Mouse (Mus musculus): ENCODE measurements around the gene Wfdc6a. TPM values are rescaled to one million over a fixed set of nuclear protein-coding genes. Genes with fewer than 3 reads are reported as not detected.

Wfdc6a gene
- polyA plus RNA-seq (2014; fragmentation: Illumina TruSeq; extraction: RNeasy Lipid Tissue Mini Kit (QIAGEN cat#74804); ENCODE audit: low read depth, low replicate concordance) = not detected

DNA sequence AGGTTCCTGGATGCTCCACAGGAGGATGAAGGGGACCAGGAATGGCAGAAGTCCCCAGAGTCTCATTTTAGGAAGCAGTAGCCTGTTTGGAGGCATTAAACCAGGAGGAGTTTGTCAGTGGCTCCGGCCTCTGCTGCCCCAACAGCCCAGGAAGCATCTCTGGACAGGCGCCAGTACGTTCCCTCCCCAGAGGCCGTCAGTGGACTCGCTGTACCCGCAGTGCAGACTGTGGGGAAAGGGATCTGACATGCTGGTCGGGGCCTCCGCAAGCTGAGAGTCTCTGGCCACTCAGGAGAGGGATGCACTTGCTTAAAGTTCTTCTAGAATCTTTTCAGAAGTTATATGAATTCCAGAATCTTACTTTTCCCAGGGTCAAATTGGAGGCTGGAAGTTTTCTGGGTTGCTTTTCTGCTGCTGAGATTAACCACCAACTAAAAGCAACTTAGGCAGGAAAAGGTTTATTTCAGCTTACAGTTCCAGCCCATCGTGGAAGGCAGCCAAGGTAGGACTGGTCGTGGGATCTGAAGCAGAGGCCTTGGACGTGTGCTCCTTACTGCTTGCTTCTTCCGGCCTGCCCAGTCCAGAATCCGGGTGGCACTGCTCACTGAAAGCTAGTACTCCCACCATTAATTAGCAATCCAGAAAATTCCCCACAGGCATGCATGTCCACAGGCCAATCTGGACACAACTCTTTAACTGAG lies at the start of gene Wfdc6a:
Gene Wfdc6a (minus strand): TSS at position 423 of the 701 bp plus-strand sequence.

DNA sequence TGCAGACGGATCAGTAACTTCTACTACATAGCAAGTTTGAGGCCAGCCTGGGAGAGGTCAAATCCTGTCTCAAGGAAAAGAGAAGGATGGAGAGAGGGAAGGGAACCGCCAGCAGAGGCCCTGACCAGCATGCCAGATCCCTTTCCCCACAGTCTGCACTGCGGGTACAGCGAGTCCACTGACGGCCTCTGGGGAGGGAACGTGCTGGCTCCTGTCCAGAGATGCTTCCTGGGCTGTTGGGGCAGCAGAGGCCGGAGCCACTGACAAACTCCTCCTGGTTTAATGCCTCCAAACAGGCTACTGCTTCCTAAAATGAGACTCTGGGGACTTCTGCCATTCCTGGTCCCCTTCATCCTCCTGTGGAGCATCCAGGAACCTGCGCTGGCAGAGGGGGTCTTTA lies 28.2 kb upstream of the Wfdc6a start, which contains the start of the genes Wfdc6b and Wfdc8:
Gene Wfdc6b (plus strand): TSS at position 52 of the 400 bp plus-strand sequence.
Gene Wfdc8 (minus strand): TSS at position 156 of the 400 bp plus-strand sequence.

DNA sequence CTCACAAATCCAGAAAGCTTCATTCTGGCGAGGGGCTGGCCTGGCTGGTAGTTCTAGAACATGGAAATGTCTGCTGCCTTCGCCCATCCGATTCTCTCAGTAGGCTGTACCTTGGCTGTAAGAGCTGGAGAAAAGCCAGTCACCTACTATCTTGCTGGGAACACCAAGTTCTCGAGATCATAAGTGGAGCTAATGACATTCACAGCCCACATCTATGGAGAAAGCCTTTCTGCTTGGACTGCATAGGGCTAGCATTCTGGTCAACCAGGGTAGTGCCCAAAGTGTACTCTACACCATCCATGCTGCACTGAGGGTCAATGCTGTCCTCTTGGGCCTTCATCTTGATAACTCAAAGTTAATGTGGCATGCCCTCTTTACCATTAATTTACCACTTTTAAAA lies 8.2 kb upstream of the Wfdc6a start, which contains the start of gene Eppin:
Gene Eppin (minus strand): TSS at position 101 of the 400 bp plus-strand sequence.

DNA sequence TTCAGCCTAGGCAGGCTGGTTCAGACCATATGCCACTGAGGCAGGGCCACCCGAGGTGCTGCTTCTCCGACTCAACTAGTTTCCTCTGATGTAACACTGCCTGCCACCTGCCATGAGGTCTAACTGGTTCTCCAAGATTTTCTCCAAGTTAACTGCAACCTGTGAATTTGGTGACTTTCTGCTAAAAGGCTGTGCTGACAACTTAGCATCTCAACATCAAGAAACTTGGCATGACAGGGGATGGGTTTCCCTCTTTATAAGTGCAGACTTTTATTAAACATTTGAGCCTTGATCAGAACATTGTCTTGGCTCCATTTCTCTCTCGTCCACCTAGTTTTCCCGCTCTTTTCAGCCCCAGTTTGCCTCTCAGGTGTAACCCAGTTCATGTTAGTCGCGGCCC lies 11.9 kb downstream of the Wfdc6a start, which contains the start of gene Spint3:
Gene Spint3 (minus strand): TSS at position 101 of the 400 bp plus-strand sequence.

DNA sequence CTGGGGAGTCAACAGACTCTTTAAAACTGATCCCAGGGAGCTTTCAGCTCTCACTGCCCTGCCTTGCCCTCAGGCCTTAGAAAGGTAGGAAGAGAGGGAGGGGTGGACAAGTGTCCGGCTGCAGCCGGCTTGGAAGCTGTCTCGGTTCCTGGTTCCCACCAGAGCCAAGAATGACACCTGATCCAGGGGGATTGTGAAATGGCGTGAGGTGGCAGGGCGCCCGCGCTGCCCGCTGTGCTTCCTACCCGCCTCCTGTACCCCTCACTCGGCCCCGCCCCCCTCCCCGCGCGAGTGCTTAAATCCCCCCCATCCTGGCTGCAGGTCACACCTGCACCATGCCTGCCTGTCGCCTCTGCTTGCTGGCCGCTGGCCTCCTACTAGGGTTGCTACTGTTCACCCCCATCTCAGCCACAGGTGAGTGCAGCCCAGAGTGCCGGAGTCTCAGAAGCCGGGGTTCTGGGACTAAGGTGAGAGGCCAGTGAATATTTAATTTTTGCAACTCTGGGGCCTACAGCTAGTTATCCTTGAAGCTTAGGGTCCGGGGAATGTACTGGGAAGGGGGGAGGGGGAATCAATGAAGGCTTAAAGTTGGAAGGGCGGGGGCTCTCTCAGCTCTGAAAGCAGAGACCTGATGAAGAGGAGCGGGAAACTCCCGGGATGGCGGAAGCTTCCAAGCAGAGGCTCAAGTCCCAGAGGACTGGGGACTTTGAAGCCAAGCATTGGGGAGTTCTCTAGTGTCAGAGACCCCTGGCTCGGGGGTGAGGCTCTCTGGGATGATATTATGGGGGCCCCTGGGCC lies 22.7 kb downstream of the Wfdc6a start, which contains the start of gene Wfdc2:
Gene Wfdc2 (plus strand): TSS at position 23 of the 798 bp plus-strand sequence.

Other genes starting within 250 kb of the Wfdc6a start
- not detected for gene Slpi, start 196.4 kb downstream of the Wfdc6a start, polyA plus RNA-seq (2014; fragmentation: Illumina TruSeq; extraction: RNeasy Lipid Tissue Mini Kit (QIAGEN cat#74804); ENCODE audit: low read depth, low replicate concordance)
- gene Rbpjl, start 182.3 kb downstream of the Wfdc6a start, polyA plus RNA-seq (2014; fragmentation: Illumina TruSeq; extraction: RNeasy Lipid Tissue Mini Kit (QIAGEN cat#74804); ENCODE audit: low read depth, low replicate concordance) = not detected
- gene Matn4, start 180.3 kb downstream of the Wfdc6a start, polyA plus RNA-seq (2014; fragmentation: Illumina TruSeq; extraction: RNeasy Lipid Tissue Mini Kit (QIAGEN cat#74804); ENCODE audit: low read depth, low replicate concordance) = 0.85 TPM
- gene Sdc4, start 141.6 kb downstream of the Wfdc6a start, polyA plus RNA-seq (2014; fragmentation: Illumina TruSeq; extraction: RNeasy Lipid Tissue Mini Kit (QIAGEN cat#74804); ENCODE audit: low read depth, low replicate concordance) = 255 TPM
- gene Sys1, start 128.5 kb downstream of the Wfdc6a start, polyA plus RNA-seq (2014; fragmentation: Illumina TruSeq; extraction: RNeasy Lipid Tissue Mini Kit (QIAGEN cat#74804); ENCODE audit: low read depth, low replicate concordance) = 10.1 TPM
- gene Gm20458, start 124.5 kb downstream of the Wfdc6a start, polyA plus RNA-seq (2014; fragmentation: Illumina TruSeq; extraction: RNeasy Lipid Tissue Mini Kit (QIAGEN cat#74804); ENCODE audit: low read depth, low replicate concordance) = not detected
- gene Trp53tg5, start 111.7 kb downstream of the Wfdc6a start, polyA plus RNA-seq (2014; fragmentation: Illumina TruSeq; extraction: RNeasy Lipid Tissue Mini Kit (QIAGEN cat#74804); ENCODE audit: low read depth, low replicate concordance) = not detected
- gene Dbndd2, start 99.3 kb downstream of the Wfdc6a start, polyA plus RNA-seq (2014; fragmentation: Illumina TruSeq; extraction: RNeasy Lipid Tissue Mini Kit (QIAGEN cat#74804); ENCODE audit: low read depth, low replicate concordance) = 6.6 TPM
- 8.1 TPM for gene Pigt, start 87.9 kb downstream of the Wfdc6a start, polyA plus RNA-seq (2014; fragmentation: Illumina TruSeq; extraction: RNeasy Lipid Tissue Mini Kit (QIAGEN cat#74804); ENCODE audit: low read depth, low replicate concordance)
- gene Wfdc2, start 23.0 kb downstream of the Wfdc6a start, polyA plus RNA-seq (2014; fragmentation: Illumina TruSeq; extraction: RNeasy Lipid Tissue Mini Kit (QIAGEN cat#74804); ENCODE audit: low read depth, low replicate concordance) = 30.2 TPM
- gene Spint3, start 12.0 kb downstream of the Wfdc6a start, polyA plus RNA-seq (2014; fragmentation: Illumina TruSeq; extraction: RNeasy Lipid Tissue Mini Kit (QIAGEN cat#74804); ENCODE audit: low read depth, low replicate concordance) = not detected
- gene Eppin, start 8.1 kb upstream of the Wfdc6a start, polyA plus RNA-seq (2014; fragmentation: Illumina TruSeq; extraction: RNeasy Lipid Tissue Mini Kit (QIAGEN cat#74804); ENCODE audit: low read depth, low replicate concordance) = not detected
- not detected for gene Wfdc6b, start 28.1 kb upstream of the Wfdc6a start, polyA plus RNA-seq (2014; fragmentation: Illumina TruSeq; extraction: RNeasy Lipid Tissue Mini Kit (QIAGEN cat#74804); ENCODE audit: low read depth, low replicate concordance)
- 0.50 TPM for gene Wfdc8, start 28.2 kb upstream of the Wfdc6a start, polyA plus RNA-seq (2014; fragmentation: Illumina TruSeq; extraction: RNeasy Lipid Tissue Mini Kit (QIAGEN cat#74804); ENCODE audit: low read depth, low replicate concordance)
- gene Wfdc16, start 53.3 kb upstream of the Wfdc6a start, polyA plus RNA-seq (2014; fragmentation: Illumina TruSeq; extraction: RNeasy Lipid Tissue Mini Kit (QIAGEN cat#74804); ENCODE audit: low read depth, low replicate concordance) = not detected
- not detected for gene Wfdc10, start 70.6 kb upstream of the Wfdc6a start, polyA plus RNA-seq (2014; fragmentation: Illumina TruSeq; extraction: RNeasy Lipid Tissue Mini Kit (QIAGEN cat#74804); ENCODE audit: low read depth, low replicate concordance)
- gene Wfdc9, start 71.1 kb upstream of the Wfdc6a start, polyA plus RNA-seq (2014; fragmentation: Illumina TruSeq; extraction: RNeasy Lipid Tissue Mini Kit (QIAGEN cat#74804); ENCODE audit: low read depth, low replicate concordance) = not detected
- gene Wfdc11, start 88.6 kb upstream of the Wfdc6a start, polyA plus RNA-seq (2014; fragmentation: Illumina TruSeq; extraction: RNeasy Lipid Tissue Mini Kit (QIAGEN cat#74804); ENCODE audit: low read depth, low replicate concordance) = not detected
- gene Wfdc13, start 99.7 kb upstream of the Wfdc6a start, polyA plus RNA-seq (2014; fragmentation: Illumina TruSeq; extraction: RNeasy Lipid Tissue Mini Kit (QIAGEN cat#74804); ENCODE audit: low read depth, low replicate concordance) = 0.57 TPM
- gene Spint4, start 113.1 kb upstream of the Wfdc6a start, polyA plus RNA-seq (2014; fragmentation: Illumina TruSeq; extraction: RNeasy Lipid Tissue Mini Kit (QIAGEN cat#74804); ENCODE audit: low read depth, low replicate concordance) = not detected
- gene Spint5, start 129.9 kb upstream of the Wfdc6a start, polyA plus RNA-seq (2014; fragmentation: Illumina TruSeq; extraction: RNeasy Lipid Tissue Mini Kit (QIAGEN cat#74804); ENCODE audit: low read depth, low replicate concordance) = not detected
- gene Wfdc3, start 160.5 kb upstream of the Wfdc6a start, polyA plus RNA-seq (2014; fragmentation: Illumina TruSeq; extraction: RNeasy Lipid Tissue Mini Kit (QIAGEN cat#74804); ENCODE audit: low read depth, low replicate concordance) = 0.82 TPM
- 3.6 TPM for gene Dnttip1, start 160.5 kb upstream of the Wfdc6a start, polyA plus RNA-seq (2014; fragmentation: Illumina TruSeq; extraction: RNeasy Lipid Tissue Mini Kit (QIAGEN cat#74804); ENCODE audit: low read depth, low replicate concordance)
- 7.9 TPM for gene Ube2c, start 184.5 kb upstream of the Wfdc6a start, polyA plus RNA-seq (2014; fragmentation: Illumina TruSeq; extraction: RNeasy Lipid Tissue Mini Kit (QIAGEN cat#74804); ENCODE audit: low read depth, low replicate concordance)
- gene Tnnc2, start 194.5 kb upstream of the Wfdc6a start, polyA plus RNA-seq (2014; fragmentation: Illumina TruSeq; extraction: RNeasy Lipid Tissue Mini Kit (QIAGEN cat#74804); ENCODE audit: low read depth, low replicate concordance) = not detected
- 3.5 TPM for gene Snx21, start 200.4 kb upstream of the Wfdc6a start, polyA plus RNA-seq (2014; fragmentation: Illumina TruSeq; extraction: RNeasy Lipid Tissue Mini Kit (QIAGEN cat#74804); ENCODE audit: low read depth, low replicate concordance)
- gene Acot8, start 219.4 kb upstream of the Wfdc6a start, polyA plus RNA-seq (2014; fragmentation: Illumina TruSeq; extraction: RNeasy Lipid Tissue Mini Kit (QIAGEN cat#74804); ENCODE audit: low read depth, low replicate concordance) = 4.1 TPM
- 2.7 TPM for gene Zswim3, start 219.7 kb upstream of the Wfdc6a start, polyA plus RNA-seq (2014; fragmentation: Illumina TruSeq; extraction: RNeasy Lipid Tissue Mini Kit (QIAGEN cat#74804); ENCODE audit: low read depth, low replicate concordance)
- 1.4 TPM for gene Zswim1, start 237.2 kb upstream of the Wfdc6a start, polyA plus RNA-seq (2014; fragmentation: Illumina TruSeq; extraction: RNeasy Lipid Tissue Mini Kit (QIAGEN cat#74804); ENCODE audit: low read depth, low replicate concordance)
- not detected for gene Spata25, start 243.1 kb upstream of the Wfdc6a start, polyA plus RNA-seq (2014; fragmentation: Illumina TruSeq; extraction: RNeasy Lipid Tissue Mini Kit (QIAGEN cat#74804); ENCODE audit: low read depth, low replicate concordance)
- 43.1 TPM for gene Ctsa, start 247.4 kb upstream of the Wfdc6a start, polyA plus RNA-seq (2014; fragmentation: Illumina TruSeq; extraction: RNeasy Lipid Tissue Mini Kit (QIAGEN cat#74804); ENCODE audit: low read depth, low replicate concordance)
- not detected for gene Neurl2, start 248.0 kb upstream of the Wfdc6a start, polyA plus RNA-seq (2014; fragmentation: Illumina TruSeq; extraction: RNeasy Lipid Tissue Mini Kit (QIAGEN cat#74804); ENCODE audit: low read depth, low replicate concordance)